Mouse (Mus musculus) bone marrow, adult 2 months (tissue): ENCODE measurements around the gene Eps8.

Experiments
- CTCF ChIP-seq: fragments of 200-500 bp; IDR thresholded peaks from 2 replicates; pipeline ENCODE4 v1.5.1; 2011; ENCODE audit warnings: low read length, control low read depth; ENCODE audit not compliant: control insufficient read depth, insufficient read depth
- POLR2A ChIP-seq: fragments of 200-500 bp; IDR thresholded peaks from 2 replicates; pipeline ENCODE4 v1.6.1; 2011; ENCODE audit warnings: low read depth, mild to moderate bottlenecking, control low read depth, low read length, borderline replicate concordance; ENCODE audit not compliant: control insufficient read depth

DNA sequence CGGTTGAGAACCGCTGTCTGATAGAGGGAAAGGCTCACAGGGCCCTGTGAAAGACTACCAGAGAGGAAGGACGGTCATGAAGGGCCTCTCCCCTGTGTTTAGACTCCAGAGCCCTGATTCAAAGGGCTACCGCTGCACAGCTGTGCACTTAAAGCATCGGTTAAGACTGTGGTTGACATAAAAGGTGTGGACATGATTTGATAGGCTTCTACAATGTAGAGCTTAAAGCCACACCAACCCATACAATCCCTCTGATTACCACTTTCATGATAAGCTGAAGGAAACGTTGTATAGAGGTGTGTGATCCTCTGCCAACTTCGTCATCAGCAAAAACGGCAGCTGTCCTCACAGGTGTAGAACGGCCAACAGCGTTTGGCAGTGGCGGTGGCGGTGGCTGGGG is 211.6 kb downstream of the Eps8 start:
- no peak for TF ChIP-seq CTCF
- no peak for TF ChIP-seq POLR2A
